Mouse (Mus musculus) limb, embryonic 11.5 days (tissue): ENCODE measurements at regions not wholly inside any gene's neighbourhood (a gene's known extent, or its start where the extent isn't known, plus 50 kb on each side); places are given as distances from the start of the nearest gene placed in this dataset.
A peak's percentile ranks its signal among the peaks of the same experiment; 100 is the strongest.

ENCODE experiments used
- ATAC-seq: fragments of 200-750 bp; cut with Nextera tagmentation; 2 replicates; pipeline ENCODE4 v1.8.0; 2017; ENCODE audit warnings: low read depth; ENCODE audit not compliant: insufficient number of reproducible peaks, low FRiP score, low TSS enrichment
- DNase-seq: peaks from one replicate; pipeline ENCODE4 v3.0.0-alpha.2; 2015; ENCODE audit warnings: low spot score
- H3K27ac ChIP-seq: fragments of 300-500 bp; sonication (generic); replicated peaks from 2 replicates; pipeline ENCODE4 v1.5.1; 2014; ENCODE audit warnings: low read depth, mild to moderate bottlenecking, low read length
- H3K27me3 ChIP-seq: fragments of 300-500 bp; sonication (generic); 2 replicates; pipeline ENCODE4 v1.6.1; 2014; ENCODE audit warnings: mild to moderate bottlenecking, low read length, mixed read lengths; ENCODE audit not compliant: control insufficient read depth, insufficient read depth
- H3K36me3 ChIP-seq: fragments of 300-500 bp; sonication (generic); 2 replicates; pipeline ENCODE4 v1.6.1; 2014; ENCODE audit warnings: mild to moderate bottlenecking, low read length, moderate library complexity, mixed read lengths; ENCODE audit not compliant: control insufficient read depth, insufficient read depth
- H3K4me1 ChIP-seq: fragments of 300-500 bp; sonication (generic); 2 replicates; pipeline ENCODE4 v1.6.1; 2014; ENCODE audit warnings: low read length, mixed read lengths; ENCODE audit not compliant: control insufficient read depth, insufficient read depth
- H3K4me2 ChIP-seq: fragments of 300-500 bp; sonication (generic); 2 replicates; pipeline ENCODE4 v1.6.1; 2014; ENCODE audit warnings: low read depth, mild to moderate bottlenecking, moderate library complexity; ENCODE audit not compliant: severe bottlenecking
- H3K4me3 ChIP-seq: fragments of 300-500 bp; sonication (generic); 2 replicates; pipeline ENCODE4 v1.5.1; 2014; ENCODE audit warnings: low read depth, low read length
- H3K9ac ChIP-seq: fragments of 300-500 bp; sonication (generic); 2 replicates; pipeline ENCODE4 v1.6.1; 2014; ENCODE audit warnings: mild to moderate bottlenecking, low read length
- H3K9me3 ChIP-seq: fragments of 300-500 bp; sonication (generic); 2 replicates; pipeline ENCODE4 v1.6.1; 2016; ENCODE audit warnings: low read length; ENCODE audit not compliant: control insufficient read depth
- WGBS: fragments of 180-500 bp; shearing (Covaris S2); extraction: QIAGEN DNeasy Blood & Tissue Kit; methylation state at CpG from one replicate; pipeline ENCODE4 v1.1.7; 2014; 5-methylcytosine and 5-hydroxymethylcytosine counted together

- no peak for DNase-seq
- no peak for ATAC-seq
- no peaks in the 10 kb centered on the region for H3K36me3 ChIP-seq
These were observed 77.5 kb upstream of the Cul1 start for GRCm38 (mm10) chr6:47375705-47376104.

DNA sequence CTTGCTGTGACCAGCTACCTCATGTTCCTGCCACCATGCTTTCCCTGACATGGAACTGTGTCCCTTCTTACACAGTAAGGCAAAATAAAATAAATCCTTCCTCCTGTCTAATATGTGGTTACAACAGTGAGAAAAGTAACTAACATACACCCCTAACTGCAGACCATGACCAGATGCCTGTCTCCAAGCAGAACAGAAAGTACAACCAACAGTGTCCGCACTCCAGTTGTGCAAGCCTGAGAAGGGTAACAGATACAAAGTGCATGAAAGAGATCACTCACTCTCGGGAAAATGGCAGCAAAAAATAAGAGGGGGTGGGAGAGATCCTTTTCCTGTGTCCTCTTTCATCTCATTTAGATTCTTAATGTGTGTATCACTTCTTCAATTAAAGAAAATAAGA, 71.7 kb upstream of the Cul1 start:
- Histone ChIP-seq H3K4me3 (no peak overlapping the region), H3K4me1 (no peaks in the 10 kb centered on the region), H3K27ac (no peak overlapping the region), H3K4me2 (no peak overlapping the region), H3K9ac (no peak overlapping the region), H3K27me3 (no peaks in the 10 kb centered on the region), H3K36me3 (no peaks in the 10 kb centered on the region), H3K9me3 (no peaks in the 10 kb centered on the region)
- no peak for ATAC-seq
- DNase-seq: no peak
- WGBS: 83% methylated on average over 2 of the region's 2 CpGs

More at GRCm38 (mm10) chr6:47375705-47376104, 77.5 kb upstream of the Cul1 start:
- Histone ChIP-seq H3K9ac (no peak overlapping the region), H3K4me2 (no peak overlapping the region), H3K9me3 (no peaks in the 10 kb centered on the region), H3K4me3 (no peak overlapping the region), H3K27me3 (no peaks in the 10 kb centered on the region), H3K4me1 (no peaks in the 10 kb centered on the region), H3K27ac (no peak overlapping the region)
- 62% methylated on average over 4 of the region's 4 CpGs for WGBS

GRCm38 (mm10) chr6:47386550-47386949, 66.6 kb upstream of the Cul1 start:
- no peaks in the 10 kb centered on the region for H3K4me1 ChIP-seq
- no peak for DNase-seq
- no peak overlapping the region for H3K9ac ChIP-seq
- H3K9me3 ChIP-seq: no peaks in the 10 kb centered on the region
- H3K27me3 ChIP-seq: no peaks in the 10 kb centered on the region
- no peak overlapping the region for H3K27ac ChIP-seq
- no peak overlapping the region for H3K4me2 ChIP-seq
- ATAC-seq: no peak
- H3K36me3 ChIP-seq: no peaks in the 10 kb centered on the region
- H3K4me3 ChIP-seq: no peak overlapping the region

- Histone ChIP-seq H3K4me2 (no peak overlapping the region), H3K4me3 (no peak overlapping the region), H3K27me3 (no peaks in the 10 kb centered on the region), H3K9ac (no peak overlapping the region), H3K9me3 (no peaks in the 10 kb centered on the region), H3K4me1 (no peaks in the 10 kb centered on the region), H3K27ac (no peak overlapping the region), H3K36me3 (no peaks in the 10 kb centered on the region)
- ATAC-seq (no peak), DNase-seq (no peak)
- WGBS: 67% methylated on average over 4 of the region's 4 CpGs
These were observed 63.3 kb upstream of the Cul1 start for GRCm38 (mm10) chr6:47389908-47390307.

DNA sequence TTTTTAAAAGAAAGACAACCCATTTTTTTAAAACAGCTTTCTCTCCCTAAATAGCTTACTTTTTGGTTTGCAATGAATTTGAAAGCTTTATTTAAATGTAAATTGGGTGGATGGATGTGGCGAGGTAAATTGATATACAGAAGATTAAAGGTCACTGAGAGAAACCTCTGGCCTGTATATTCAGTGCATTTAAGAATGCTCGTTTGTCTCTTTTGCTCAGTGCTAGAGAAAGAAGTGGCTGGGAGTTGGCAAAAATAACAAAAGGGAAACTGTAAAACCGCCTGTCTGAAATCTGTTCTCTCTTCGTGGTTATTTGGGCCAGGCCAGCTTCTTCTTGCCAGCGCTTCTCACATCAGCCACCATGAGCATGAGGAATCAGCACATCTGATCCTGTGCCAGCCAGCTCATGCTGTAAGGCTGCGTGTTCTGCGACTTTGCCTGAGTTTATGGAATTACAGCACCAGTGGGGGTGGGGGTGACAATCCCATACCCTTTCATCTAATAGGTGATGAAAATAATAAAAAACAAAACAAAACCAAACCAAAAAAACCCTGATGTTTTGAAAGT, 62.7 kb upstream of the Cul1 start:
- H3K9ac ChIP-seq: no peak overlapping the region
- 49% methylated on average over 7 of the region's 7 CpGs for WGBS
- no peaks in the 10 kb centered on the region for H3K4me1 ChIP-seq
- H3K27me3 ChIP-seq: no peaks in the 10 kb centered on the region
- ATAC-seq (no peak), DNase-seq (no peak)
- no peaks in the 10 kb centered on the region for H3K9me3 ChIP-seq
- H3K4me3 ChIP-seq: no peak overlapping the region
- H3K27ac ChIP-seq: no peak overlapping the region
- H3K36me3 ChIP-seq: no peaks in the 10 kb centered on the region
- no peak overlapping the region for H3K4me2 ChIP-seq

DNA sequence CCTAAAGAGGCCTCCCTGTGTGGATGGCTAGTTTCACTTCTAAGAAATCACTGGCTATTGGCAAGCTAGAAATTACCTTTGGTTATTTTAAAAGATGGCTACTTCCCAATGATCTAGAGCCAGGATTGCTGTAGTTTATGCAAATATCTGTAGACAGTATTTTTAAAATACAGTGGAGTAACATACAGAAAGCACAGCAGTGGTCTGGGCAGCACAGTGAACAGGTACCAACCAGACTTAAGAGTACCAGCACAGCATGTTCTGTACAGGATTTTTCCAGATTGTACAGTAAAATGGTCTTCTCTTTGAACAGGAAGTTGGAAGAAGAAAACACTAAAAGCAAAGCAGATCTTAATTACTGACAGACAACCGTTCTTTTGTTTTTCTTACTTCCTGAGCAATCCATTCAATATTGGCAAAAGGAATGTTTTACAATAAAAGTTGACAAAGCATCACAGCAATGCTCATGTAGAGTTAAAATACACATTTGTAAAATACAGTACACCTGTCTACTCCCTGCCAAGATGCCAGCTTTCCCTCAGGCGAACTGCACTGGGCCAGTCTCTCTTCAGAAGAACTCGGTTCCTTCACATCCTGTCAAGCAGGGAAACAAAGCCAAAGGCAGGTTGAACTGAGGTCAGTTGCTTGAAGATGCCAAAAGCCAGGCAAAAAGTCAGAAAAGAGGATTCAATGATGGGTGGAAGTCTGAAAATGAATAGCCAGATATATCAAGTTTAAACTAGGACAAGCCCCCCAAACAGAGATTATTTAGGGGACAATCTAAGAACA, 62.0 kb upstream of the Cul1 start:
- Histone ChIP-seq H3K4me1 (no peaks in the 10 kb centered on the region), H3K36me3 (no peaks in the 10 kb centered on the region), H3K4me3 (no peak overlapping the region), H3K9ac (no peak overlapping the region), H3K9me3 (no peaks in the 10 kb centered on the region), H3K4me2 (no peak overlapping the region), H3K27ac (no peak overlapping the region), H3K27me3 (no peaks in the 10 kb centered on the region)
- 59% methylated on average over 3 of the region's 3 CpGs for WGBS
- no peak for DNase-seq
- no peak for ATAC-seq

DNA sequence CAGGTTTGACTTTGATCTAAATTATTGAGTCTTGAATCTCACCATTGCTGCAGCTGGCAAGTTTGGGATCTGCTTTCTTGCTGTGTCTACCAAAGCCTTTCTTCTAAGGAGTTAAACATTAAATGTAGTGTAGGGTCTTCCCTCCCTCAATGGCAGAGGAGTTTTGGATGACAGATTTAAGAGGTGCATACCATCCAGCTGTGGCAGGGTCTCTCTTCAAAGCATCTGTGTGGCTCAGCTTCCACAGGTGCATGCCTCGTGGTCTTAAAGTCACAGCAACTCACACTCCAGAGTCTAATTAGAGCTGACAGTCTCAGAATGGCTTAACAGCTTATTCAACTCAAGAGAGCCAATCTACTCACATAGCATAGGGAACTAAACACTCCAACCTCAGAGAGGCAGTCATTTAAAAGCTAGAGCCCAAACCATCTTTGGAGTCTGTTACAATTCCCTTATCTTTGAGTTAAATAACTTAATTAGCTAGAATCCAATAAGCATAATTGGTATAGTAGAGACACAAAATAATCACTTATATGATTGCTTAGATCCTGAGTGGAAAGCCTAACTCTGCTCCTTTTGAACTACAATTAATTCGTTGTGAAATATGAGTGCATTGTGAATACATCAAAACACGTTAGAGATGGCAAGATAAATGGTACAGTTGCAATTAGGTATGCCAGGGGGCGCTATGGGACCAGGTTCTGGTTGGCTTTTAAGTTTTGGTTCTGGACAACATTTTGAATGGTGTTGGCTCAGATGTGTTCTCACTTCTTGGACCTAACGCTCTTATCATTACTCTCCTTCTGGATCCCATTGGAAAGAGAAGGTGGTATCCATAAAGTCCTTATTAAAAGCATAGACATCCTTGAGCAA, 57.5 kb upstream of the Cul1 start:
- Histone ChIP-seq H3K36me3 (no peaks in the 10 kb centered on the region), H3K4me3 (no peak overlapping the region), H3K4me1 (no peaks in the 10 kb centered on the region), H3K4me2 (no peak overlapping the region), H3K27me3 (no peaks in the 10 kb centered on the region), H3K27ac (no peak overlapping the region), H3K9me3 (no peaks in the 10 kb centered on the region), H3K9ac (no peak overlapping the region)
- WGBS: 41% methylated on average over 5 of the region's 5 CpGs
- DNase-seq (peak; percentile 33), ATAC-seq (no peak)
